Mouse (Mus musculus): ENCODE results near the gene Tmem232.

- TF ChIP-seq CTCF (IDR thresholded peaks at IDR 0.05; ENCODE audit: low read depth, low read length) (no peak), POLR2A (IDR thresholded peaks at IDR 0.05; ENCODE audit: borderline replicate concordance, low read depth, low read length) (no peak)
Observed at GRCm38 (mm10) chr17:65540441-65541272, at the start of gene Tmem232.

All from bone marrow macrophage, adult 2 months (primary cell).